Mouse (Mus musculus): Measurements from ENCODE around the gene Gnb1. TPM values are rescaled to one million over a fixed set of nuclear protein-coding genes. Genes with fewer than 3 reads are reported as not detected.

Gnb1 gene
- polyA plus RNA-seq, 1 experiment from 2014 or later: 585 TPM

DNA sequence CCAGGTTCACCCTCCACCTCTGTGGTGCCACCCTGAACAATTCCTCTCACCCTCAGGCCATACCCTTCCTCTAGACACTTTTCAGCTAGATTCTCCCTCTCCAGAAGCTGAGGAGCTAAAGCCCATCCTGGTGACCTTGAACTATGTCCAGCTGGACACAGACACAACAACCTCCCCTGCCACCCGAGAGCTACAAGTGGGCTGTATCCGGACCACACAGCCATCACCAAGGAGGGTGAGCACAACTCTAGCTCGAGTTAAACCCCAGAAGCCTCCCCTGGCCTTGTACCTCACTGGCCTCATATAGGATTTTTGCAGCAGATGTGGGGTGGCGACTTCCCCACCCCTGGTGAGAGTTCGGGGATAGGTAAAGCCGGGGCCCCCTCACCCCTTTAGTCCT is 25.6 kb upstream of the Gnb1 start:
- Histone ChIP-seq H3K4me1 (ENCODE audit: insufficient read depth) (no peaks in the 10 kb centered on the region), H3K4me2 (no peak overlapping the region), H3K27me3 (ENCODE audit: insufficient read depth, low read length) (no peaks in the 10 kb centered on the region; the same call in 1 of the 2 replicates), H3K4me3 (ENCODE audit: low read depth, low read length) (no peak overlapping the region), H3K27ac (ENCODE audit: low read depth) (no peak overlapping the region), H3K9ac (no peak overlapping the region), H3K36me3 (ENCODE audit: insufficient read depth) (no peaks in the 10 kb centered on the region), H3K9me3 (ENCODE audit: low read depth, low read length) (no peaks in the 10 kb centered on the region)
- DNase-seq (no peak), ATAC-seq (ENCODE audit: insufficient read depth) (no peak)
- TF ChIP-seq CTCF (IDR thresholded peaks at IDR 0.05; ENCODE audit: low read depth): no peak
- WGBS: 69% methylated on average over 6 of the region's 6 CpGs

DNA sequence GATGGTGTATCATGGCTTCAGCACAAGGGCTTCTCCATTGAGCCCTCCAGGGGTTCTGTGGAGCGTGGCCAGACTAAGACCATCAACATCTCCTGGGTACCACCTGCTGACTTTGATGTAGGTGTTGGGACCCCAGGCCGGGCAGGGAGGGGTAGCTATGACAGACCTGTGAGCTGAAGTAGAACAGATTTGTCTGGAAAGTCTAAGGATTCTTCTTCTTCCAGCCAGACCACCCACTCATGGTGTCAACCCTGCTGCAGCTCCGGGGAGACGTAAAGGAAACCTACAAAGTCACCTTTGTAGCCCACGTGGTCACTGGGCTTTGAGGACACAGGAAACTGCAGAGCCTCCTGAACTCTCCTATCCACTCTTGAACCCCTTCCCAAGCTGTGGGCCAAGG is 25.1 kb upstream of the Gnb1 start:
- Histone ChIP-seq H3K9me3 (ENCODE audit: low read depth, low read length) (no peaks in the 10 kb centered on the region), H3K4me3 (ENCODE audit: low read depth, low read length) (no peak overlapping the region), H3K36me3 (ENCODE audit: insufficient read depth) (no peaks in the 10 kb centered on the region), H3K27me3 (ENCODE audit: insufficient read depth, low read length) (no peaks in the 10 kb centered on the region; the same call in 1 of the 2 replicates), H3K4me2 (no peak overlapping the region), H3K9ac (no peak overlapping the region), H3K4me1 (ENCODE audit: insufficient read depth) (no peaks in the 10 kb centered on the region), H3K27ac (ENCODE audit: low read depth) (no peak overlapping the region)
- no peak for ATAC-seq (ENCODE audit: insufficient read depth)
- no peak for TF ChIP-seq CTCF (IDR thresholded peaks at IDR 0.05; ENCODE audit: low read depth)
- no peak for DNase-seq
- WGBS: 79% methylated on average over 5 of the region's 5 CpGs

DNA sequence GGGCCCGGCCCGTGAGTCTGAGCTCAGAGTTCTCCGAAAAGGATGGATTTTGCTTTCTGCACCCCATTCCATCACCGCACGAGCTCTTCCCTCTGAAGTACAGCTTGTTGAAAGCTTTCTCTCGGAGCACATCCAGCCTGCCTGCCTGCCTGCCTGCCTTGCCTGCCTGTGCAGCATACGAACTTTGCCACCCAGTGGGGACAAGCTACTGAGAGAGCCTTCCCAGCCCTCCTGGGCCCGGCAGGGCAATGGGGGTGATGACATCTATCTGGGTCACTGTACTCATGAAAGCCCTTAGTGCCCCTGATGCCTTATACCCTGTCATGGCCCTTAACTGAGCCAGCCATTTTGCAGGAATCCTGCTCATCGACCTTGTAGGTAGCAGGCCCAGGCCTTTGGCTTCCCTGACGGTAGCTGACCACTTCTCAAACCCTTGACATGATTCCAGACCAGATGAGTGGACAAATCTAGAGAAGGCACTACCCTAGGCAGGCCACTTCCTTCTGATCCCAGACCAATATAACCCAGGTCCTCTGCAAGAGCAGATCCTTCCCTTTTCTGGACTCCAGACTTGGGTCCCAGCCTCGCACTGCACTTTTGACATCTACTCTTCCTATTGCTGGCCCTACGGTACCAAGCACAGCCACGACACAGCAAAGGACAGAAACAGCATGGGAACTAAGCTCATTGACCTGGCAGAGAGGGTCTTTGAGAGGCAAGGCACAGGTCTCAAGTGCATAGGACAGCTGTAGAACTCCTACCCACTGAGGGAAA is 23.7 kb upstream of the Gnb1 start:
- H3K4me1 ChIP-seq (ENCODE audit: insufficient read depth): no peaks in the 10 kb centered on the region
- H3K4me2 ChIP-seq: no peak overlapping the region

DNA sequence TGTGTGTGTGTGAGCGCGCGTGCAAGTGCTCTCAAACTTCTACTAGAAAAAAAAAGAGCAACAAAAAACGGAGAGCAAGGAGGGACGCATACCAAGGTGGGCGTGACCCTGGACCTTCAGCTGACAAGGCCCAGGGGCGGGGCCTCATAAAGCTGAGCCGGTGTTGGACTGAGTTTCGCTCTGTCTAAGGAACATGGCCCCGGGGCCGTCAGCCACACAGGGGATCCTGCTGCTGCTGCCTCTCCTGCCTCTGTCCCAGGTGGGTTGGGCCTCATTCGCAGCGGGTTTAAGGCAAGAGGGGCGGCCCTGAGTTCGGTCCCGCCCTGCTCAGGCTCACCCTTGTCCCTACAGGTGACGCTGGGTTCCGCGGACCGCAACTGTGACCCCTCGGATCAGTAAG is 22.2 kb upstream of the Gnb1 start, which contains the start of gene Tmem52:
Gene Tmem52 (plus strand): TSS at position 163 of the 400 bp plus-strand sequence.
- ATAC-seq (ENCODE audit: insufficient read depth): peak; percentile 62
- H3K27me3 ChIP-seq (ENCODE audit: insufficient read depth, low read length): no peaks in the 10 kb centered on the region; the same call in 1 of the 2 replicates
- H3K9me3 ChIP-seq (ENCODE audit: low read depth, low read length): no peaks in the 10 kb centered on the region
- H3K4me1 ChIP-seq (ENCODE audit: insufficient read depth): no peaks in the 10 kb centered on the region
- WGBS: 13% methylated on average over 21 of the region's 21 CpGs
- peak within 1 kb of the TSS; percentile 13; the same call in 1 of the 2 replicates for H3K9ac ChIP-seq
- no peak for TF ChIP-seq CTCF (IDR thresholded peaks at IDR 0.05; ENCODE audit: low read depth)
- H3K27ac ChIP-seq (ENCODE audit: low read depth): no peak within 1 kb of the TSS
- peak within 1 kb of the TSS; percentile 24 for H3K4me3 ChIP-seq (ENCODE audit: low read depth, low read length)
- DNase-seq: peak; percentile 51
- H3K4me2 ChIP-seq: peak within 1 kb of the TSS; percentile 55
- no peaks in the 10 kb centered on the region for H3K36me3 ChIP-seq (ENCODE audit: insufficient read depth)

More for the DNA sequence above, 23.7 kb upstream of the Gnb1 start:
- Histone ChIP-seq H3K36me3 (ENCODE audit: insufficient read depth) (no peaks in the 10 kb centered on the region), H3K27ac (ENCODE audit: low read depth) (no peak overlapping the region), H3K9ac (no peak overlapping the region), H3K4me3 (ENCODE audit: low read depth, low read length) (no peak overlapping the region), H3K27me3 (ENCODE audit: insufficient read depth, low read length) (no peaks in the 10 kb centered on the region; the same call in 1 of the 2 replicates), H3K9me3 (ENCODE audit: low read depth, low read length) (no peaks in the 10 kb centered on the region)
- 80% methylated on average over 13 of the region's 13 CpGs for WGBS
- no peak for TF ChIP-seq CTCF (IDR thresholded peaks at IDR 0.05; ENCODE audit: low read depth)
- ATAC-seq (ENCODE audit: insufficient read depth): no peak
- no peak for DNase-seq

DNA sequence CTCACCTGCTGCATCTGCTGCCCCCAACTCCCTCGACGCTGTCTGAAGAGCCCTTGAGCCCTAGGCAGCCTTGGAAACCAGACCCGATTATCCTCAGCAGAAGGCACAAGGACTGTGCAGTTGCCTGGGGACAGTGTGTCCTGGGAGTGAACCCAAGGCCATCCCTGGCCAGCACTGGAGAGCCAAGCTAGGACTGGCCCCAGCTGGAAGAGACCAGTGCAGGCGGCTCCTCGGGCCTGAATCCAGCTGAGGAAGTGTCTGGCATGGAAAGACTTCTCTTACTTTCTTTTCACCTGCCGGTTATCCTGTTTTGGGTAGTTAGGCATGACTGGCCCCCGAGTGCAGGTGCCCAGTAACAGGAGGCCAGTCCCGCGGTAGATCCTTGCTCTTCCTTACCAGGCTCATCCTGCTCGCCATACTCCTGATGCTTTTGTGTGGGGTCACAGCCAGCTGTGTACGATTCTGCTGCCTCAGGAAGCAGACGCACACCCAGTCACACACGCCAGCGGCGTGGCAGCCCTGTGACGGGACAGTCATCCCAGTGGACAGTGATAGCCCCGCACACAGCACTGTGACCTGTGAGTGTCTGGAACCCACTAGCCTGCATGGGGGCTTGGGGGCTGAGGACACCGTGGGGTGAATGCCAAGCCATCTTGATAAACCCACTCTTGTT is 21.4 kb upstream of the Gnb1 start:
- Histone ChIP-seq H3K4me1 (ENCODE audit: insufficient read depth) (no peaks in the 10 kb centered on the region), H3K9me3 (ENCODE audit: low read depth, low read length) (no peaks in the 10 kb centered on the region), H3K4me2 (peak overlapping the region; percentile 55), H3K27ac (ENCODE audit: low read depth) (no peak overlapping the region), H3K27me3 (ENCODE audit: insufficient read depth, low read length) (no peaks in the 10 kb centered on the region; the same call in 1 of the 2 replicates), H3K4me3 (ENCODE audit: low read depth, low read length) (no peak overlapping the region), H3K36me3 (ENCODE audit: insufficient read depth) (no peaks in the 10 kb centered on the region), H3K9ac (no peak overlapping the region; the same call in 1 of the 2 replicates)
- WGBS: 66% methylated on average over 18 of the region's 18 CpGs
- TF ChIP-seq CTCF (IDR thresholded peaks at IDR 0.05; ENCODE audit: low read depth): no peak
- ATAC-seq (ENCODE audit: insufficient read depth) (peak; percentile 36), DNase-seq (no peak)

DNA sequence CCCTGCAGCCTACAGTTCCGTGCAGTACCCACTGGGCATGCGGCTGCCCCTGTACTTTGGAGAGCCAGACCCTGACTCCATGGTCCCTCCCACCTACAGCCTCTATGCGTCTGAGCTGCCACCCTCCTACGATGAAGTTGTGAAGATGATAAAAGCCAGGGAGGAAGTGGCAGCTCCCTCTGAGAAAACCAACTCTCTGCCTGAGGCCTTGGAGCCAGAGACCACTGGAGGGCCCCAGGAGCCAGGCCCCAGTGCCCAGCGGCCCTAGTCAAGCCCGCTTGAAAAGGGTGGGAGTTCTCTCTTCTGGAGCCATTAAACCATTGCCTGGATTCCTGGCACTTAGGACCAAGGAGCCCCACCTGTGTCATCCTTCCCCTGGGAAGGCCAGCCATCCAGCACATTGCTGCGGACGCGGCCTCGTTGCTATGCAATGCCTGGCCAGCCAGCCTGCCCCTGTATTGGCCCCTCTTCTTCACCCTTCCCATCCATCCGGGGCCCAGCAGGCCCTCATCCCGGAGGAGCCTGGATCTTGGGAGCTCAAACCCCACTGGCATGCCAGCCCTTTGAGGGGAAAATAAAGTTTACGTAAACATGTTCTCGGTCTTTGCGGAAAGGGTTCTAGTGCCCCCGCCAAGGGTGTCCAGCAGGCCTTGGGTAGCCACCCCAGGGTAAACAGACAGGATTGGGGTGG is 20.8 kb upstream of the Gnb1 start:
- no peak for TF ChIP-seq CTCF (IDR thresholded peaks at IDR 0.05; ENCODE audit: low read depth)
- H3K9ac ChIP-seq: no peak overlapping the region
- ATAC-seq (ENCODE audit: insufficient read depth) (no peak), DNase-seq (no peak)
- no peak overlapping the region for H3K4me3 ChIP-seq (ENCODE audit: low read depth, low read length)
- no peak overlapping the region for H3K4me2 ChIP-seq
- no peaks in the 10 kb centered on the region; the same call in 1 of the 2 replicates for H3K27me3 ChIP-seq (ENCODE audit: insufficient read depth, low read length)
- H3K36me3 ChIP-seq (ENCODE audit: insufficient read depth): no peaks in the 10 kb centered on the region
- H3K4me1 ChIP-seq (ENCODE audit: insufficient read depth): no peaks in the 10 kb centered on the region
- H3K9me3 ChIP-seq (ENCODE audit: low read depth, low read length): no peaks in the 10 kb centered on the region
- H3K27ac ChIP-seq (ENCODE audit: low read depth): no peak overlapping the region
- 72% methylated on average over 16 of the region's 16 CpGs for WGBS
